Mouse (Mus musculus) embryo, embryonic 10 days (tissue): ENCODE data around the gene Aknad1.

Experiments used
- DNase-seq: peaks from one replicate; pipeline ENCODE4 v3.0.0-alpha.2; 2015; ENCODE audit warnings: low spot score

The Aknad1 gene

DNA sequence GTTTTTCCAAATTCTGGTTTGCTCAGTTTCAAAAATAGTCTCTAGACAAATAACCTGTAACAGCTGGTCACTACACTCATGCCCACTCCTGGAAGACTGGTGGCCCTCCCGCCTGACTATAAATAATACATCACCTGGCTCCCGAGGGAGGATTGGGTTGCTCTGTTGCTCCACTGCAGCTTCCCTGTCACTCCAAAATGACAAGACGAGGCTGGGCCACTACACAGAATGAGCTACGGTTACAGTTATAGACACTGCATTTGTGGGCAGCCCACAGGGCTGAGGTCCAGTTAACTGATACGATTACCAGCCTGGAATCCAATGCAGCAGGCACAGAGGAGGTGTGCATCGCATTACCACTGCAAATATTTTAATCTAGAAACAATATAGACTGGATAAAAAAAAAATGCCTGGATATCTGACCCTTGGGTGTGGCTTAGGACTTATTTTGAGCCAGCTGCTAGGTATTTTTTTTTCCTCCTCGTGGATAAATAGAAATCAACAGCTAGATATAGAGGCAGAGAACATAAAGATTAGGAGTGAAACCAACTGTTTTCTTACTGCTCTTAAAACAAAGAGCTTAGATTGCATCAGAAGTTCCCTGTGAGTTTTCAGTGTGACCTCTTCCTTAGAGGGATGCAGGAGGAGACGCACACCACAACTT, at the start of gene Aknad1:
Gene Aknad1 (plus strand): TSS at position 614 of the 664 bp plus-strand sequence.
- no peak for DNase-seq

DNA sequence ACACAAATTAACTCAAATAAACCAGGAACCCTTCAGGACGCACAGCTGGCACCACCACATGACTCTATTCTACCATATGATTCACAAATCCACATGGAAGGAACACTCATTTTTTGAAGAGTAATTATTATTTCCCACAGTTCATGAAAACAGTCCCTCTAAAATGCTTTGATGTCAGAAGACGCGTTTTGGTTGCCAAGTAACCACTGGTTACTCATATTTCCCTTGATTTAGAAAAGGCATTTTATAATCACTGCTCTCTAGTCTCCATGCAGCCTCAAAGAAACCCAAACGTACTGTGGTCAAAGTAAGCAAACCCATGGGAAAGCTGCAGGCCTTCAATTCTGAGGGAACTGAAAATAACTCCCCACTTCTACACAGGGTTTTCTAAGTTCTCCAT, 49.5 kb upstream of the Aknad1 start:
- no peak for DNase-seq

- no peak for DNase-seq
These were observed 45.1 kb upstream of the Aknad1 start for GRCm38 (mm10) chr3:108694321-108694720.

- no peak for DNase-seq
These were observed 40.8 kb upstream of the Aknad1 start for GRCm38 (mm10) chr3:108698662-108699061.

DNA sequence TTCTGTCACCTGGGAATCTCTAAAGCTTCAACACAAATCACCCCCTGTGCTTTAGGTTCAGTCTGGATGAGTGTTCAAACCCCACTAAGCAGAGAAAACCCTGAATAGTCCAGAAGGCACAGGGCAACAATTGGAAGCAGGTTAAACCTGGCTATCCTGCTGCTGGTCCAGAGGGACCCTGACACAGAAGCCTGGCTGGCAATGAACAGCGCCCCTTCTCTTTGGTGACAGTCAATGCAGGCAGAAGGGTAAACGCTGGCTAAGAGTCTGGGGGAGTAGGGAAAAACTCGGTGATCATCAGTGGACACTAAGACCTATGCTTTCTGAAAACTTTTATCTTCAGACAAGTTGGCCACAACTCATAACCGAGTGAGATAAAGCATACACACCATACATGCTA, 39.7 kb upstream of the Aknad1 start:
- DNase-seq, result no peak

GRCm38 (mm10) chr3:108701256-108701655, 38.2 kb upstream of the Aknad1 start:
- no peak for DNase-seq

DNA sequence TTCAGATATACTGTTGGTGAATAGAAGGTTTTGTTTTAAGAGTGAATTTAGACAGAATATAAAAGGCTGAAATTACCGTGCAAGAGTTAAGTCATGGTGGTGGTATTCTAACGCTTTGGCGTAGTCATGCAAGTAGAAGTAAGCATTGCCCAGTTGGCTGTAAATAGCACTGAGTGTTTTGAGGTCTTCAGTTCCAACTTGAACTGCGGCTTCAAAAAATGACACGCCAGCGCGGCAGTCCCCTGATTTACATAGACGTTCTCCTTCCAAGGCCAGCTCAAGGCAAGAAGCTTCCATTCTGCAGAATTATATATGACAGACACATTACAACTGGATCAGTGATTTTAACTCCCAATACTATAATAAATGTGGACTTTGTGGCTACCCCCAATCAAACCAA, 36.7 kb upstream of the Aknad1 start:
- no peak for DNase-seq

- DNase-seq, result no peak
These were observed 28.2 kb upstream of the Aknad1 start for GRCm38 (mm10) chr3:108711296-108711695.

DNA sequence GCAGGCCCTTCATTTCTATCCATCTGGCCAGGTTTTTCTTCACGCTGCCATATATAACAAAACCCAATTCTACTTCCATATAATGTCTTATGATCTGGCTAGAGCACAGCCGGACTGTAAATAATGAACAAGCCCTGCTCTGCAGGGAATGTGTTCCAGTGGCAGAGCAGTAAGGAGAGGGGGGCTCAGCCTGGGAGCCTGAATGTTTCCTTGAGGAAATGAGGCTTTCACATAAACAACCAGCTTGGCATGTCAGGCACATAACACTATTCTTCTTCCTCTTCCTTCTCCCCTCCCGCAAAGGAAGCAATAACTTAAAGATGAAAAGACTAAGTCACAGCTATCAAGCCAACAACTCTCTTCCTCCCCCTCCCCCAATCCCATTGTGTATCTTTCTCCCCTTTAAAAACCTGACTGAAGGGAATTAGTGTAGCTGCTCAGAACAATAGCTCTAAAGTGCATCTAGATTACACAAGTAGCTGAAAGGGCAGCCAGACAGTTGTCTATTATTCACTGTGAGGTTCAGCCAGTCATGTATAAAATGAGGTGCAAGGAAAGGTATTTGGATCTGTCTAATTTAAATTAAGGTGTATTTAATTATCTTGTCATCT, 26.3 kb upstream of the Aknad1 start:
- peak; percentile 29 for DNase-seq

GRCm38 (mm10) chr3:108714837-108715236, 24.6 kb upstream of the Aknad1 start:
- DNase-seq, result no peak

- no peak for DNase-seq
These were observed 21.5 kb upstream of the Aknad1 start for GRCm38 (mm10) chr3:108717896-108718502.

GRCm38 (mm10) chr3:108719357-108719756, 20.1 kb upstream of the Aknad1 start:
- no peak for DNase-seq

DNA sequence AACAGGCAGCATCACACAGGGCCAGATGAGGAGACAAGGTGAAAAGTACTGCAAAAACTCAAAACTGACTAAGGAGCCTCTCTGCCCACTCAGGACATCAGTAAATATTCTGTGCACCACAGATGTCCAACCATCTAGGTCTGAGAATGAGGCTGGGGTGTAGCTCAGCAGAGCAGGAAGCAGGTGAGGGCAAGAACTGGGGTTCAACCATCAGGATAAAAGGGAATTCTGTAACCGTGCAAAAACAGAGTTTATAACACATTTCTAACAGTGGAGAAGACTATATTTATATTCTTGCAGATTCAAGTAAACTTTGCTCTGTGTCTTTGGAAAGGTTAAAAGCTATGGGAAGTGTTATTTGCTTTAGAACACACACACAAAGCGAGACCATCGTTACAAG, 19.7 kb upstream of the Aknad1 start:
- DNase-seq, result no peak

- peak; percentile 77 for DNase-seq
These were observed 18.1 kb upstream of the Aknad1 start for GRCm38 (mm10) chr3:108721076-108721991.

GRCm38 (mm10) chr3:108722036-108722872, 17.2 kb upstream of the Aknad1 start, which contains the start of gene Gpsm2:
Gene Gpsm2, minus strand, starts transcription at chr3:108722309.
- DNase-seq, result peak; percentile 98

GRCm38 (mm10) chr3:108726413-108726812, 13.0 kb upstream of the Aknad1 start:
- no peak for DNase-seq

DNA sequence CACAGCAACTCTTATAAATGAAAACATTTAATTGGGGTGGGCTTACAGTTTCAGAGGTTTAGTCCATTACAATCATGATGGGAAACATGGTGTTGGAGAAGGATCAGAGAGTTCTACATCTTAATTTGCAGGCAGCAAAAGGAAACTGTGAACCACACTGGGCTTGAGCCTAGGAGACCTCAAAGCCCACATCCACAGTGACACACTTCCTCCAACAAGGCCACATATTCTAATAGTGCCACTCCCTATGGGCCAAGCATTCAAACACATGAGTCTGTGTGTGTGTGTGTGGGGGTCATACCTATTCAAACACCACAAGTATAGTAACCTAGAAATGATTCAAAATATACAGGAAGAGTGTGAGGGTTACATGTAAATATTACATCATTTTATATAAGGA, 12.1 kb upstream of the Aknad1 start:
- no peak for DNase-seq

- DNase-seq, result no peak
These were observed 11.7 kb upstream of the Aknad1 start for GRCm38 (mm10) chr3:108727776-108728175.

DNA sequence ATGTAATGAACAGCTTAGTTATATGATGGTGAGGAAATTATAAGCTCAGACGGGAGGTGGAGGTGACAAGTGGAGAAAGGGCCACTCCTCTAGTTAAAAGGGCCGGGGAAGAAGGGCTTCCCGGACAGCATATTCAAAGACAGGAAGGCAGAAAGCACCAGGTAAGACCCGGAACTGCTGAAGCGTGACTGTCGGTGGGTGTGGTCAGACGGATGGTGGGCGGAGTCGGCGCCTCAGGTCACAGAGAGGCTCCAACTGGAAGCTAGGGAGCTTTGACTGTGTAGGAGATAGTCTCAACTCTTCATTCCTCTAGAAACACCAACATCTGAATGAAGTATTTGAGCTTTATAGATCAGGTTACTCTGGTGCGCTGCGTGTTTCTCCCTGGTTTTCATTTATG, 9.1 kb upstream of the Aknad1 start:
- DNase-seq, result peak; percentile 28

DNA sequence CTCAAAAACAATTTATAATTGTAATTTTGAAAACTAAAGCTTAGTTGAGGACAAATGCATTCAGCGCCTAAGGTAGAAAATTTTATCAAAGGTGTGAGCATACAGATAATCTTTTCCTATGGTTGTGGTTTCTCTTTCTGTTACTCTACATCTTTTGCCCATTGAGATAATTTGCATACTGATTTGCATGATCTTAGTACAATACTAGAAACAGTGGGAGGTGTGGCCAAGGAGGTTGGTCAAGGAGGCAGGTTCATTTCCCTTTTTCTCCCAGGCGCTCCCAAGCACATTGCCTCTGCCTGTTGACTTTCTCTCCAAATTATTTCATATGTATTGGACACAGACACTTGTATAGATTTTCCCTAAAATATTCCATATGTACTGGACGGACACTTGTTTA, 1.7 kb upstream of the Aknad1 start:
- no peak for DNase-seq

DNA sequence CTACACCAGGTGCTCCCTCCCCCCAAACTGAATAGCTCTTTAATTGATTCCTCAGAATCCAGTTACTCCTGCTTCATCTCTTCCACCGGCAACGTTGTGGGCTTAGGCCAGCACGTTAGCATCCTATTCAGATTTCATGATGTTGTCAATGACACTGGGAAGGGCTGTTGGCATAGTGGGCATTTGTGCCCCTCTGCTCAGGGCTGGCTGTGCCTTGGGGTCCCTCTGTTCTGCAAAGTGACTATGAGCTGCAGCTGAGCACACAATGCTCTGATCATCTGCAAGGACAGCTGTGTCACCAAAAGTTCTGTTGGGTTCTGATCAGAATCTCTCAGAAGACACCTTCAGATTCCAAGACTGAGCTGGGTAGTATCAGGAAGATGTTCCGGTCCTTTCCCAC, 4.6 kb downstream of the Aknad1 start:
- no peak for DNase-seq
